Mouse (Mus musculus) adrenal gland, postnatal 4 days (tissue): ENCODE measurements around the gene Pacs1. TPM values are rescaled to one million over a fixed set of nuclear protein-coding genes. Genes with fewer than 3 reads are reported as not detected.

Experiments
- DNase-seq, 2 experiments: peaks; one replicate each; pipeline ENCODE4 v3.0.0; 2021 to 2022; ENCODE audit warnings: low spot score in 2 of 2, mixed read lengths in 2 of 2
- long read RNA-seq, 2 experiments: library from polyadenylated mRNA; stranded (forward); transcript quantifications; one replicate each; pipeline ENCODE4 v2.0.0; 2021
- total RNA-seq, 2 experiments: library from RNA; stranded (reverse); gene quantifications; 2 replicates each; pipeline ENCODE4 v1.2.3; 2021

Gene Pacs1
- total RNA-seq, result 10 to 100 TPM; 35.0 to 39.4 TPM
- long read RNA-seq, experiment 1, full-length matches to known transcripts, result 8 of 17 reads
- long read RNA-seq, experiment 1, partial matches to known transcripts, result 2 of 17 reads
- long read RNA-seq, experiment 1, other reads (novel, unspliced or antisense), result 7 of 17 reads
- long read RNA-seq, experiment 2, full-length matches to known transcripts, result 16 of 31 reads
- long read RNA-seq, experiment 2, partial matches to known transcripts, result 6 of 31 reads
- long read RNA-seq, experiment 2, other reads (novel, unspliced or antisense), result 9 of 31 reads

GRCm38 (mm10) chr19:5272801-5273733 is at the start of gene Pacs1:
Pacs1 (minus strand) TSS chr19:5273119.
- DNase-seq, result peak; percentile 77 to 81

GRCm38 (mm10) chr19:5313189-5313588 is 40.3 kb upstream of the Pacs1 start:
- DNase-seq, result no peak

DNA sequence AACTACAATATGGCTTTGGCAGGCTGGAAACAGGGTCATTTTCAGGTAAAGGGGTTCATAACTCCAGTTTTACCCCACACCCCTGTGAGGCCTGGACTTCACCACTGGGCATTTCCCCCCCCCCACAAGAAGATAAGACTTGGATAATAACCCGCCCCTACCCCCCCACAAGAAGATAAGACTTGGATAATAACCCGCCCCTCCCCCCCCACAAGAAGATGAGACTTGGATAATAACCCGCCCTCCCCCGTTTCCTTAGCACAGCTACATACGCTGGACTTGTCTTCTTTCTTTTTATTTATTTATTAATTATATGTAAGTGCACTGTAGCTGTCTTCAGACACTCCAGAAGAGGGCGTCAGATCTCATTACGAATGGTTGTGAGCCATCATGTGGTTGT is 36.1 kb upstream of the Pacs1 start:
- no peak for DNase-seq

GRCm38 (mm10) chr19:5306968-5307734 is 34.2 kb upstream of the Pacs1 start:
- no peak for DNase-seq

DNA sequence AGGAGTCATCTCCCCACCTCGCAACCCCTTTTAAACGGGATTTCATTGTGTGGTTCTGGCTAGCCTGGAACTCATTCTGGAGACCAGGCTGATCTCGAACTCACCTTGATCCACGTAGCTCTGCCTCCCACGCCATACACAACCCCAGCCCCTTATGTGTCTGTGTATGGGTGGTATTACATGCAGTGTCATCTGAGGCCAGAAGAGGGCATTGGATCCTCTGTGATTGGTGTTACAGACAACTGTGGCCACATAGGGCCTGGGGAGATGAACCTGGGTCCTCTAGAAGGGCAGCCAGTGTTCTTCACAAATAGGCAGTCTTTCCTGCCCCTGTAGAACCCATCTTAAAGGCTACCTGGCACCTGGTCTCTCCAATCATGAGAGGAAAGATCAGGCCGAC is 33.4 kb upstream of the Pacs1 start:
- DNase-seq, result no peak

GRCm38 (mm10) chr19:5302455-5302854 is 29.5 kb upstream of the Pacs1 start:
- DNase-seq, result no peak

DNA sequence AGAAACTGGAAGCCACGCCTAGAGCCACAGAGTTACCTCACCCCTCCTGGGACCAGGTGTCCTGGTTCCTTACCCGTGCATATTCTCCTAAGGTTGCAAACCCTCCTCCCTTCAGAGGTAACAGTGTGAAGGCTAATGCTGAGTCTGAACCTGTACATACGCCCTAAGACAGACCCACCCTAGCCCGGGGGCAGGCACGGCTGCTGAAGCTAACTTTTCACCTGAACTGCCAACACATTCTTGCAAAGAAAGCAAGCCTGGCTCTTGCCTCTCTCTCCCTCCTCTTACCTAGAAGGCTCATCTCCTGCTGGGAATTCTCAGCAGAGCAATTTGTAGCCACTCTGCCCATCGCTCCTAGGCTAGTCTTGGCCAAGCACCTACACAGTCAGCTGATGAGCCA is 27.7 kb upstream of the Pacs1 start:
- no peak for DNase-seq

- DNase-seq, result no peak
Observed at GRCm38 (mm10) chr19:5297903-5298800, 25.2 kb upstream of the Pacs1 start, which contains the start of gene Gal3st3. Gal3st3 (plus strand) TSS chr19:5298331.

GRCm38 (mm10) chr19:5296630-5297029 is 23.7 kb upstream of the Pacs1 start:
- DNase-seq, result no peak

GRCm38 (mm10) chr19:5295736-5296075 is 22.8 kb upstream of the Pacs1 start:
- no peak for DNase-seq

DNA sequence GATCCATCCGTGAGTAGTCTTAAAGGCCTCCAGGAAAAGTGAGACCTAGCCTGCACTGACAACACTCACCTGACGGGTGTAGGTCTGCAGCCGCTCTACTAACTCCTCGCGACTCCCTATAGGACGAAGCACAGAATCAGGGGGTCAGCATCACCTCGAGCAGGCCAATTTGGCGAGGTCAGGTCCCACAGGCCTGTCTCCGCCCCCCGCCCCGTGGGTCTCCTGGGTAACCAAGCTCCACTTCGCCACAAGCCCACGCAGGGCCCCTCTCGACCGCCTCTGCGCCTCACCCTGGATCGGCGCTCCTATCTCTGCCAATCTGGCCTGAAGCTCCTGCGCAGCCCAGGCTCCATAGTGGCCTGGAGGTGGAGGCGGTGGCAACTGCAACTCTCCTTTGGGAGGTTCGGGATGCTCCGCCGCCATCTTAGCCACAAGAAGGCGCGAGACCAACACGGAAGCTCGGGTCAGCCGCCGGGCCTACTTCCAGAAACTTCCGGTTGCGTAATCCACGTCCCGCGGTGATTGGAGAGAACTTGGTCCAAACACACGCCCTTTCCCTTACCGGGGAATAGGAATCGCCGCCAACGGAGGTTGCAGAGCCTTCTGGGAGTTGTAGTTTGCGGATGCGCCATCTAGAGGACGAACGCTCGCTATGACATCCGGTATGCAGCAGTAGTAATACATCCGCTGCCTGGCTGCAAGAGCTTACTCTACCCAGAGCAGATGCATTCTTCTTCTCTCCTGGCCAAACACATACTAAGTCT is 22.2 kb upstream of the Pacs1 start, which contains the start of gene Sf3b2:
Gene Sf3b2, minus strand, starts transcription at position 484 of the 764 bp plus-strand sequence.
- DNase-seq, result peak; percentile 86 to 96

GRCm38 (mm10) chr19:5278381-5278780 is 5.5 kb upstream of the Pacs1 start:
- no peak for DNase-seq

DNA sequence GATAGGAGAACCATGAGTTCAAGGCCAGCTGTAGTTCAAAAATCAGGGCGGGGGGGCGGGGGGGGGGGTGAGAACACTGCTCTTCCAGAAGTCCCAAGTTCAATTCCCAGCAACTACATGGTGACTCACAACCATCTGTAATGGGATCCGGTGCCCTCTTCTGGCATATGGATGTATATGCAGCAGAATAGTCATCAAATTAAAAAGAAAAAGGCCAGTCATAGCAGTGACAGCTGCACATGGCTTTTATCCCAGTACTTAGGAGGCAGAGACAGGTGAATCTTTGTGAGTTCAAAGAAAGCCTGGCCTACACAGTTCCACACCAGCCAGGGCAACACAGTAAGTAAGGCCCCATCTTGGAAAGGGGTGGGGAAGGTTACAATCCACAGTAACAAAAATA is 4.2 kb upstream of the Pacs1 start:
- no peak for DNase-seq

DNA sequence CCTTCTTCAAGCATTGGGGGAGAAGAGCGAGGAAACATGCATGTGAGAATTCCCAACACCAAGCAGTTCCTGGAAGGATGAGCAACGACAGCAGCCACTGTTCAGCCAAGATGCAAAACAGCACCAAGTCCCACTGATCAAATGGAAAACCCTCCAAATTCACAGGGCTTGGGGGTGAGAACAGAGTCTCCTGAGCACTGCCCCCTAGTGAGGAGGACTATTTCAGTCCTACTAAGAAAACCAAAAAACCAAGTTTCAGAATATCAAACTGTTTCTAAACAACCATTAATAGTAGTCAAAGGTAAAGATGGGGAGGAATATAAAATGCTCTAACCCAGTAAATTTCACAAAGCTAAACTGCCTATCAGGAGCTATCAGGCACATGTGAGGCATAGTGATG is 3.6 kb upstream of the Pacs1 start:
- DNase-seq, result no peak

GRCm38 (mm10) chr19:5275736-5276135 is 2.8 kb upstream of the Pacs1 start:
- no peak for DNase-seq

DNA sequence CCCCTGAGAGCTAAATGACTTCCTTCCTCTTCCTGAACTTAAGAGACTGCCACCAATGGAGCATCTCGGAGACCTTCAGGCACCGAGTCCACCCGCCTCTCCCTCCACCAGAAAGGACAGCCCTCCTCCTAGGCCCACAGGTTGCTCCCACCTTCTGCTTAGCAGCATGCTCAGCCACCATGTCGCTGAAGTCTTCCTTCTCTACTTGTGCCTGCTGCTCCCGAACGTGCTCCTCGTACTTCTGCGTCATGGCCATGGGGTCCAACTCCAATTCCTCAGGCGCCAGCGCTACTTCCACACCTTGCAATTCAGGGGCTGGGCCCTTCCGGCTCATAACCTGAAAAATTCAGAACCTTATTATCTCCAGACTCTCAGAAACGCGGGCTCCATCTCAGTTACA is 1.7 kb upstream of the Pacs1 start:
- no peak for DNase-seq

DNA sequence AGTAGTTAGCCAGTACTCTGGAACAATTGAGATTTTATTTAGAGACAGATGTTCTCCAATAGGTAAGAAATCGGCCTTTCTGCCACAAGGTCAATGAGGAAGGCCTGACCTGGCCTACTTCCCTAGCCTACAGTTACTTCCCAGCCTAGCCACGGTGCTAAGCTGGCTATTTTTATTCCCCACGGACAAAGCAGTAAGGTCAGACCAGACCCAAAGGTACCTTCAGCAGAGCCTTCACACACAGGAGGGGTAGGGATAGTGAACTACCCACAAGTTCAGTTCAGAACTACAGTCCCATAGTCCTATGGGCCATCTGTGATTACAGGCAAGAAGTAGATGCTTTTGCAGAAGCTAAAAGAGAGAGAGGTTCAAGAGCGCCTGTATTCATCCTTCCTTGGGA is 997 bp upstream of the Pacs1 start:
- DNase-seq, result no peak

DNA sequence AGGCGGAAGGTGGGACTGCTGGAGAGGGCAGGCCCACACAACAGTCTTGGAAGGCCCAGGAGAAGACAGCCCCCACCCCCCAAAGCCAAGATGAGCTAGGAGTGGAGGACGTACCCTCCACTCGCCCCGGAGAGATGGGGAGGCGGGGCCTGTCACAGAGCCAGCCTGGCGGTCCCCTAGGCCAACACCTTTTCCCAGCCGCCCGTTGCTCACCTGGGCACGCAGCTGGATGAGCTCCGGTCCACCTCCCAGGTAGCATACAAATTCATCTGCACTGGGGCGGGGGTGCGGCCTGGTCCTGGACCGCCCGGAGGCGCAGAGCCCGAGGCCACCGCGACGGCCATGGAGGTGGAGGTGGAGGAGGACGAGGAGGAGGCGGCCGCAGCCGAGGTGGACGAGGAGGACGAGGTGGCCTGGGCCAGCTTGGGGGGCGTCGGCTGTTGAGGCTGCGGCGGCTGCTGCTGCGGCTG is 558 bp downstream of the Pacs1 start:
- DNase-seq, result peak; percentile 19 to 20

- no peak for DNase-seq
Observed at GRCm38 (mm10) chr19:5271430-5271829, 1.5 kb downstream of the Pacs1 start.

DNA sequence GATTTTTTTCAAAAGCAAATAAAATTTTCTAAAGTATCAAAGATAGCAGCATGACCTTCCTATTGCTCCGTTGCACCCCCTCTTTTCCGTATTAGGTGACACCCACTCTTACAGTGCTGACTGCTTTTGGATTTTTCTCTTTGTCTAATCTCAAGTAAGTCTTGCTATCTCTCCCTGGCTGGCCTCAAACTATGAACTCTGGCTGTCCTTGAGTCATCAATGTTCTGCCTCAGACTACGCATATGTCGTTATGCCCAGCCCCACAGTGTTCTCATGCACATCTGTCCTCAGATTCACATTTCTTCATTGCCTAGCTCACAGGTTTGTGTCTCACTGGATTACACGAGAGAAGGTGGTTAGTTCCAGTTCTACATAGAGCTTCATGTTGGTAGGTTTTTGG is 3.5 kb downstream of the Pacs1 start:
- no peak for DNase-seq
